Mouse (Mus musculus) embryonic fibroblast, embryonic 13.5 days (primary cell): ENCODE results near the gene Nfkbiz.

ENCODE experiments used
- CTCF ChIP-seq: IDR thresholded peaks from 2 replicates; pipeline ENCODE4 v1.5.1; 2011; ENCODE audit warnings: mild to moderate bottlenecking, control low read depth, low read length, moderate library complexity, borderline replicate concordance; ENCODE audit not compliant: insufficient read depth
- POLR2A ChIP-seq: IDR thresholded peaks from 2 replicates; pipeline ENCODE4 v1.6.1; 2011; ENCODE audit warnings: low read depth, mild to moderate bottlenecking, control low read depth, low read length, moderate library complexity

- TF ChIP-seq CTCF (no peak), POLR2A (no peak)
Observed at GRCm38 (mm10) chr16:55820916-55821570, 17.7 kb downstream of the Nfkbiz start.
